Mouse (Mus musculus) T-cell, adult 2 months (primary cell): Measurements from ENCODE around the gene Col19a1.

Source experiments
- DNase-seq: peaks from one replicate; pipeline ENCODE4 v3.0.0; 2022; ENCODE audit warnings: low spot score

Col19a1 gene

DNA sequence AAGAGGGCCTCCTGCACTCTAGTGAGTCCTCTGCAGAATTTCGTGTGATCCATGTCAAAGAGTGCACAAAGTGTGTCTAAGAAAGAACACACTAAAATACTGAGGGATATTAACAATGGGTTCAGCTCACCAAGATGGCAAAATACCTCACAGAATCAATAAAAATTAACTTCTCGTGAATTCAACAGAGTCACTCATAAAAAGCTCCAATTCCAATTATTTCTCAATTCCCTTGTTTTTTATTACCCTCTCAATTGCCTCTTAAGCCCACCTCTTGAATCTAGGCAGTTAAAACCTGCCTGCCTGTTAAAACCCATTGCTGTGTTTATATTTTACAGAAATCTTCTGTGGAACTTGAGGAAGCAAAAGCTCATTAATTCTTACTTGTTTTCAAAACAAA is 277.1 kb downstream of the Col19a1 start:
- DNase-seq = no peak

DNA sequence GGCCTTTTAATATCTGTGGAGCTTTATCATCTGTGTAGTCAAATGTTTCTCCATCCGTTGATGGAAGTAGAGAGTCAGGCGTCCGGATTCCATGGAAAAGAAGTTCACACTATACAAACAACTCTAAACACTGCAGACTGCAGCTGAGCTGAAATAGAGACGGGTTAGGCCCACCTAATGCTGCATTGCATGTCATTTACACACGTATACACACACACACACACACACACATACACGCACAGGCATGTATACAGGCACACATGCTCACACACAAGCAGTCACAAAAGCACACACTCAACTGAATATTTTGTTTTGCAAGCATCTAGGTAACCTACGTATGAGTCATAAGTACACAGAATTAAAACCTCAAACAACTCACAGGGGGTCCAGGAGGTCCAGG is 284.2 kb downstream of the Col19a1 start:
- DNase-seq = no peak

DNA sequence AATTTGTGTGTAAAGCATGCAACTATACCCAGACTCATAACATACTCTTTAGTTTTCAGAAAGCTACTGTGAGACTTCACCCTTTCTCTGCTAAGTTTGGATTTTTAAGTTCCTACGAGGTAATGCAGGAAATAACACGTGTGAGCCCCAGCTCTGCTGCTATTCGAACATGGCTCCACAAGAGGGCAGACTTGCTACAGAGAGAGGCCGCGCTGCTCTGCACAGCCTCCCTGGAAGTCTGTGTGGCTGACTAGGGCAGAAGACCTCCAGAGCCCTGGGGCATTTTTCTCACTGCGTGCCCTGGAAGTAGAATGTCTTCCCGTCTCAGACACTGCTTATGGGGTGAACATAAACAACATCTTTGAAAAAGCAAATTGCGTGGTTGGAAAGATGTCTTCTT is 284.6 kb downstream of the Col19a1 start:
- DNase-seq = no peak

DNA sequence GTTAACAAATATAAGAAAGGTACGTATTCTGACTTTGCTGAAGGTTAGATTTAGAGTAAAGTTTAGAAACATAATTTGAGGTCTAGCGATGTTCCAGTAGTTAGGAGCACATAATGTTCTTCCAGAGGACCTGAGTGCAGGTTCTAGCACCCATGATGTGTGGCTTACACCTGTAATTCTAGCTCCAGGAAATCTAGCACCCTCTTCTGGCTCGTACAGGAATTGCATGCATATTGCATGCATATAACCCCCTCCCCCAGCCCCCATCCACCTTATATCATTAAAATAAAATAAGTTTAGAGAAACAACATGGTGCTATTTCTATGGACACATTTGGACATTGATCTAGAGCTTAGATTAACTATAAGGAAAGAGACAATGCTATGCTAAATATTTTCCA is 286.6 kb downstream of the Col19a1 start:
- no peak for DNase-seq

DNA sequence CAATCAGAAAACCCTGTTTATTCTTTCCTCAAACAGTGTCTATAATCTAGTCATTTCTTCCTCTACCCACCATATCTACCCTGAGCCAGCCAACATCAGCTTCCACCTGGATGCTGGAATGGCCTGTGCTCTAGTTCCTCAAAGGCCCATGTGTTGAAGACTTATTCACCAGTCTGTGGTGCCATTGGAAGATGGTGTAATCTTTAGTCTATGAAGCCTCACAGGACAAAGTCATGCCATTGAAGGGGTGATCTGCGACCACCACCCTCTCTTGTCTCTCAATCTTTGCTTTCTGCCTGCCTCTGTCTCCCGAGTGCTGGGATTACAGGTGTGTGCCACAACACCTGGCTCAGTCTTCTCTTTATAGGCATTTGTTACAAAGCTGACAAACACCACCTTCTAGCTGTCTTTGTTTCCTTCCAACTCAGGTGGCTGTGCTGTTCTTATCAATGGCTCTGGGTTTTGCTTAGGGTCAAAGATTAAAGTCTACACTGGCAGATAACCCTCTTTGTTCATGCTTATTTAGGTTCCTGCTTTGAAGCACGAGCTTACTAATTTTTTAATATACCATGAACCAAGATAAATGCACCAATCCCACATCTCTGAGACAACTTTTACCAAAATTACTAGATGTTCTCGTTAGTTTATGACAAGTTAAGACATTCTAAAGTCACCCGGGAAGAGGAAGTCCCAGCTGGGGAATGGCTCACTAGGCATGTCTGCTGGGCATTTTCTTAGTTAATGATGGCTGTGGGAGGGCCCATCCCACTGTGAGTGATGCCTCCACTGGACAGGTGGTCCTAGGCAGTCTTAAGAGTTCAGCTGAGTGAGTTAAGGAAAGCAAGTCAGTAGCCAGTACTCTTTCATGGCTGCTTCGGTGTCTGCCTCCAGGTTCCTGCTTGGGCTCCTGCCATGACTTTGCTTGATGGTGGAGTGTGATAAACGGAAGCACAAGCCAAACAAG is 292.0 kb downstream of the Col19a1 start:
- DNase-seq = no peak

DNA sequence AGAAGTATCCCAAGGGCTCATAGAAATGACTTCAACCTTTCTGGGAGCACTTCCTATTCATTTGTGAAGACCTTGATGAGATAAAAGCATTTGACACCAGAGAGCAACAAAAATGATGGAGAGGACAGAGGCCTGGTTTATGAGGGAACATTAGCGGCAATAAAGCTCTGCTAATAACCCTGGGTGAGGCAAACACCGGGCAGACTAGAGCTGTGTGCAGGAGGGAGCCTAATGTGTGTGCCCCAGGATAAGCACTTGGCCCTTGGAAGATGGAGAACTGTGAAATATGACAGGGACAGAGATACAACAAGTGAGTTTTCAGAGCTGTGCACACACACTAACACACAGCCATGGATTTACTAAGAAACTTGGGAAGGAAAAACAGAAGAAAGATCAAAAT is 294.8 kb downstream of the Col19a1 start:
- DNase-seq = no peak

DNA sequence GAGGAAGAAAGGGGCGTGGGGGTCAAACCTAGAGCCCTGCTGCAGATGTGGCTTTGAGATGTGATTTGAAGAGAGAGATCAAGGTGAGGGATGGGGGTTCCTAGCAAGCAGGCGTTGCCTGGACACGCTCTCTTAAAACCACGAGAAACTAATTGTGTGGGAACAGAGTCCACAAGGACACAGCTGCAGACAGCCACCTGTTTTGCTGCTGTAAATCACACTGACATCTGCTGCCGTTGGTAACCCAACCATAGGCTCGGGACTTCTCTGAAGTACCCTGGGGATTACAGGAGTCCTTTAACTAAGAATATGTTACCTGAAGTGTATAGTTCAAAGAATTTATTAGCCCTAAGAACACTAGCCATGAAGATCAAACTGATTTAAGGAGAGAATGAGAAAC is 300.9 kb downstream of the Col19a1 start:
- no peak for DNase-seq

DNA sequence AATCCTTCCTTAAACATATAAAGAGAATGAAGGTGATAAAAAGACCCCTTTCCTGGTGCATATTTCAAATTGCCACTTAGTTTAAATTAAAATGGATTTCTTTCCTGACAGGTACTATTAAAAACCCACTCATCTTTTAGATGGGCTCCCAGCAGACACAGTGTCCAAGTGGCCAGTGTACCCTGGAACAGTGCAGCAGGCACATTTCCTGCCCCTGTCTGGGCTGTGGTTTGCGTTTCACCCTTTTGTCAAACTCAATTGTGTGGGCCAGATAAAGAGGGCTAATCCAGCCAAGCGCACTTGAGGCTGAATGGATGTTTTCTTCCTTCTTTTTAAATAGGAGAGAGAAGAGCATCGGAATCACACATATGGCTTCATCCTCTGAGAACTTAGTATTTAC is 320.2 kb downstream of the Col19a1 start:
- DNase-seq = no peak

DNA sequence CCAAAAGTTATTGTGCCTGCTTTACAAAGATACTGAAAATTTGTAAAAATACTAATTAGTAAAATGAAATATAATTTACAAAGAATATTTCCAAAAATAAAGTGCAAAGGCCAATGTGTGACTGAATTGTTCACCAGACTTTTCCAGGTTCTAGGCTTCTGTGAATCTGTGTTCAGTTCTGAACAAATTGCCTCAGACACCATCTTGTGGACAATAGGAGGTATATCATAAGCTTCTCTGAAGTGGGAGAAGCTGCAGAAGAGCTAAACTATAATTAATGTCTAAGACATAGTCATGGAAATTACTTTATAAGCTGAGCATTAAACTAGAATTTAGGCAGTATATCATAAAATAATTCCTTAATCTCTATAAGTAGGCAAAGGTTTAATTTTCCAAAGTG is 326.1 kb downstream of the Col19a1 start:
- no peak for DNase-seq

DNA sequence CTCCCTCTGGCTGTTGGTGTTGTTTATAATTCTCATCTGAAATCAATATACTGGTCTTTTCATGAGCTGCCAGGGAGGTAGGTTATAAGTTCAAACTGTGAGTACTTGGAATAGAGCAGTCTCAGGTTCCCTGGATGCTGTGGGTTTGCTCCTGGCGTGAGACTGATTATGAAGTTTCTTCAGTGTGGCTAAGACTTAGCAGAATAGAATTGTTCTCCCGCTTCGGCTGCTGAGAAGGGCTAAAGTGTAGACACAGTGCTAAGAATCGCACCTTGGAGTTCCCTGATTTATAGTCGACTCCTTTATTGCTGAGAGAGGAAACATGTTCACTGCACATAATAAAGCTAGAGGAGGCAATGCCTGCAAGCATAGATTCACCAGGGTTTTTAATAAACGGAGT is 327.9 kb downstream of the Col19a1 start:
- no peak for DNase-seq

DNA sequence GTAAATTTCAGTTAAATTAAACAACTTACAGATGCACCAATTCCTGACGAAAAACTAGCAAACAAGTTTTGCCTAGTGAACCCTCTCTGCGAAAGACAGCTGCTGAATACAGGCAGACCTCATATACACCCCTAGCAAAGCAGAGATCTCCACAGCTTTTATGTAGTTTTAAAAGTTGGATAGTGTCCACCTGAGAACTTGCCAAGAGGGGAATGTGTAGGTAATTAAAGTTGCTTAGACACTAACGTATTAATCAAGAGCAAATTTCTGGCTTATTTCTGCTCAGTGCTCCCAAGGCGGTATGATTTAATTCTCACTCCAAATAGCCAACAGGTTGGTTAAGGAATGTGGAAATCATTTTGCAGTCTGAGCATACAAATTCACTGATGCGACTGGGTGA is 329.3 kb downstream of the Col19a1 start:
- no peak for DNase-seq

DNA sequence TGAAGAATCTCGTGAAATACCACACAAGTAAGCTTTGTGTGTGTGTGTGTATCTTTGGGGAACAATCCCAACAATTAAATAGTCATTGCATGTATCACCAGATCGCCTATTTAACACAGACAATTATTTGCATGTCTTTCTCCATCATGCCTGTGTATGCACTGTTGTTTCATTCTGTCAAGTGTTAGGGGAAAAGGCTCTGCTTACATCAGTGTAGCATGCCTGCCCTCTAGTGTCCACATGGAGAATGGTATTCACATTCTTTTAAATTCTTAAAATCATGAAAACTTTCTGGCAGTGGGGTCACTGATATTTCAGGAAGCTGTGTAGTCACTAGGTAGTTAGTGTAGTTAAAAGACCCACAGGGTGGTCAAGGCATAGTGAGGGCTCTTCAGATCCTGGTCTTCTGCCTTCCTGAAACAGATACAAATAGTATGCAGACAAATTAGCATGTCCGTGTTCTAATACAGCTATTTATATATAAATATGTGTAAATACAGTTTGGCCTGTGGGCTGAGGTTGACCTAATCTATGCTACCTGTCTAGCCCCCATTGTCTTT is 338.1 kb downstream of the Col19a1 start:
- DNase-seq = no peak

DNA sequence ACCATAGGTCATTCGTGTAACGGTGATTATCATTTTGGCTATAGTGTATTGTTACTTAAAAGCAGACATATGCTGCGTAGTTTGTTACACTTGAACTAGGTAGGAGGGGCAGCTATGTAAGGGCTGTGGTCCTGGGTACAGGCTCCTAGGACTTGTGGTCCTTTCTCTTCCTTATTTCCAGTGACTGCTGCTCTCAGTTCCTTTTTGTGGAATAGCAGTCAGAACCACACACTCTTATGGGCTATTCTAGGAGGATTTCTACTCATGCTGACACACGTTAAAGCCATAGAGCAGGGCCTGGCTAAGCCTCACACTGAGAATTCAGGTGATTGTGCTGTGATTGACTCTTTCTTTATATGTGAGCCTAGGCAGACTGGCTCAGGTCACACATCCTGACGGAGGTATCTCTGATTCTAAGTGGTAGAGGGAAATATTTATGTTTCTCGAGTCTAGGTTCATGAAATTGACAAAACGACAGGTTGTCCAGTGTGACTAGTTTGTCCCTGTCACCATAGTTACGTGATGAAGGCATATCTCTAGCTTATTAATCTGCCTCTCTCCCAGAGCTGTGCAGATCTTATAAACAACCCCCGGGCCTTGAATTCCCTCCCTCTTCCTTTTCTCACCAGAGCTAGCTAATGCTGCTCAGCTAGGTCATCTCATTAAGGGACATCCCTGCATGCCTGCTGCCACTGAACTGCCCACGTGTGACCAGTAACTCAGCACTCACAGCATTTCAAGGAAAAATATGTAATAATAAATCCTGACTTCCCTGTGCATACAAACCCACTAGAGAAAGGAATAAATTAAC is 338.8 kb downstream of the Col19a1 start:
- DNase-seq = no peak

DNA sequence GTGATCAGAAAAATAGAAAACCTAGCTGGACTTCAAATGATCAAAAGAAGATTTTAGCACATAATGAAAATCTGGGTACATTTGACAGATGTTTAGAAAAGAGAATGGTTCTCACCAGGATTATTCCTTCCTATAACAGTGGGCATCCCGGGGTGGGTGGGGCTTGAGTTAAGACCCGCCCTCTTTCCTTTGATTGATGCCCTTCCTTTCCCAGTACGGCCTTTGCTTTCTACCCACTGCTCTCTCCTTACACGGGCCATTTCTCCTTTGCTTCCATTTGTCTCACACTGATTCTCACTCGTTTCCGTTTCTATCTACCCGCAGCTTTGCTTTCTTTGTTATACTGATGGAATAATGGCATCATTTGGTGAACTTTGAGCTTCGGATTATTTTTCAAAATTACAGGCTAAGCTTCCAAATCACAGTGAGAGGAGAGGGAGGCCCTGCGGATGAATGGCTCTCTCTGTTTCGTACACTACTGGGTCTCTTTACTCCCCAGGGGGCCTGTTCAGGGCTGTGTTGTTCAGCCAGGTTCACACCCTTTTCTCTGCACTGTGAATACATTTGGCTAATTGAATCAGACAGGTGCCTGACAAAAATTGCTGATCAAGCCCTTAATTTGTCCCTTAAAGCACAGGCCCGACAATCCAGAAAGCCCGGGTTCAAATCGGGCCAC is 341.4 kb downstream of the Col19a1 start:
- no peak for DNase-seq

DNA sequence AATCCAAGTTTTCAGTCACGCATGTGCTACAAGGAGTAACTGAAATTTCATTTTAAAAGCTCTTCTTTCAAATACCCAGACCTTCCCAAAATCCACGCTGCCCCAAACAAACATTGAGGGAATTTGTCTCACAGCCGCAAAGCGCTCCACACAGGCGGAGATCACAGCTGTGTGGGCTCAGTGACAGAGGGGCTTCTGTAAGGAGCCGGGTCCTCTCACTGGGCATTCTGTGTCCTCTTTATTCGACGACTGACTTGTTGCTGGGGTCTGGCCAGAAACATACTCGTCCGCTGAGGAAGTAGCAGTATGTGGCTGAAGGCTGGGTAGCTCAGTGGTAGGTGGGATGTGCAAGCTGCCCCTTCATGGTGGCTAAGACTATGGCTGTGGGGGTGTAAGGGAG is 342.3 kb downstream of the Col19a1 start:
- DNase-seq = no peak

DNA sequence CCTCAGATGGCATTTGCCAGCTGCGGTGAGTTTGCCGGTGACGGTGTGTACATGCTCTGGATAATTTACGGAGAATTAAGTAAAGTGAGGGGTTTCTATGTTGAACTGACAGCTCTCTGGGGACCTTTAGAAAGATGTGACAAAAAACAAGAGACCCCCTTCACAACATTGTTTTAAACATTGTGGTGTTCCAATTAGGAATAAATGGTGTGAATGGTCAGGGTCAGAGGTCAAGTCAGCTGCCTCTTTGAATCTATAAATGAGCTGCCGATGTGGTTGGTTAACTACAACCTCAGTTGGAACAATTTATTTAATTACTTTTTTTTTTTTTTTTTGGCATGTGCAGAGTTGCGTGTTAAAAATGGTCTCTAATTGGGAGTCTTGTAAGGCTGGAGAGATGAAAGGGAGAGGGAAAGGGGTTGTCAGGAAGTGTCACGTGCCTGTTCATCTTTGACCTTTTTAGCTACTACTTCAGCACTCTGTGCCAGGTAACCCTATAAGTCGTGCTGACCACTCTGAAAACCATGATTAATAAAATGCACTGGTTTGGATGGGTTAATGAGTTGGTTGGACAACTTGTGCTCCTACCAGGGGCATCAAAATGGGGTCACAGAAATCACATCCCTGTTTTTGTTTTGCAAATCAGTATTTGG is 347.1 kb downstream of the Col19a1 start:
- DNase-seq = no peak

DNA sequence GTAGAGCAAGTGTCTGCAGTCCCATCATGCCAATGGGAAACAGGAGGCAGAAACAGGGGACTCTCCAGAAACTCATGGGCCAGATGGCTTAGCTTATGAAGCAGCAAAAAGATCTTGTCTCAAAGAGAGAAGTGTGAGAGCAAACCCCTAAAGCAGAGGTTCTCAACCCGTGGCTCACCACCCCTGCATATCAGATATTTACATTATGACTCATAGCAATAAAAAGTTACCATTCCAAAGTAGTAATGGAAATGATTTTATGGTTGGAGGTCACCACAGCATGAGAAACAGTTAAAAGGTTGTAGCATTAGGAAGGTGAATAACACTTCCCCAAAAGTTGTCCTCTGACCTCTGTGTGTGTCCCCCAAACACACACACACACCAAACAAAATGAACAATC is 350.9 kb downstream of the Col19a1 start:
- no peak for DNase-seq

DNA sequence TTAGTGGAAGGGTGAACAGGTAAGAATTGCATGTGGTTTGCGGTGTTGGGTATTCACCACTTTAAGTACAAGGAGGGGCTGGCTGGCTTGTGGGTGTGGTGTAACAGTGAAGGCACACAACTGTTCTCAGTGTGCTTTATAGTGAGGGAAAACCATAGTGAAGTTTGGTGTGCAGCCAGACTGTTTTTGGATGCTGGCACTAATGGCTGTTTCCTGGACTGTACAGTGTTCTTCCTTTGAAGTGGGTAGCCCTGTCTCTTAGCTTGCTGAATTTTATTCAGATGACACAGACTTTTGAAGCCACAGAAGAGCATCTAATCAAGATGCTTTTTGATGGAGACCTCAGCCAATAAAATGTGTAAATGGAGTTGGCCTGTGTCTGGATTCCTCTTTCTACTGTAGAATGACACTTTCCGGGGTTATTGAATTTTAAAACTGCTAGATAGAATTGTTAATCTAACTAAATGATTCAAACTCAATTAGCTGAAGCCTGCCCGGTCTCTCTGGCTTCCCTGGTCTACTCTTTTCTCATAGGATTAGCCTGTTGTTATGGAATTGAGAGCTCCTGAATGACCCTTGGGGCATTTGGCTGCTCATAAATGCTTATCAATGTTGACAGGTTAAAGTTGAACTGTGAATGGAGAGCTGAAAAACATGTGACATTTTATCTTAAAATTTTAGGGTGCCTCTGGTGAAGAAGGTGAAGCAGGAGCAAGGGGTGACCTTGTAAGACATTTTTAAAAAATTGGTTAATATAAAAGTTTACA is 355.6 kb downstream of the Col19a1 start:
- DNase-seq = no peak

DNA sequence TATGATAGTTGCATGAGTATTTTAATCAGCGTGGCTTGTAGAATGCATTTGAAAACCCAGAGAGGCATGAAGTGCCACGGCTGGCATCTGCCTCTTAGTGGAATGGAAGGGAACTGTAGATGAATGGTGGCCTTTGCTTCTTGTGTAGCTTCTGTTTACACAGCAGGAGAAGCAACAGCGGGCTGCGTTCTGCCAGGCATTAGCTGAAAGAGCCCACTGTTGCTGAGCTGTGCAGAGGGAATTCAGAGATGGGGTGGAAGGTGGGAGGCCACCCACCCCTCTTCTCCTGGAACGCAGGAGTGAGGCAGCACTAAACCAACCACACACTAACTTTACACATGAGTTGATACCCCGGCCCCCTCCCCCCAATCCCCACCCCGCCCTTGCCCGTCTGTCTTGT is 356.8 kb downstream of the Col19a1 start:
- no peak for DNase-seq

DNA sequence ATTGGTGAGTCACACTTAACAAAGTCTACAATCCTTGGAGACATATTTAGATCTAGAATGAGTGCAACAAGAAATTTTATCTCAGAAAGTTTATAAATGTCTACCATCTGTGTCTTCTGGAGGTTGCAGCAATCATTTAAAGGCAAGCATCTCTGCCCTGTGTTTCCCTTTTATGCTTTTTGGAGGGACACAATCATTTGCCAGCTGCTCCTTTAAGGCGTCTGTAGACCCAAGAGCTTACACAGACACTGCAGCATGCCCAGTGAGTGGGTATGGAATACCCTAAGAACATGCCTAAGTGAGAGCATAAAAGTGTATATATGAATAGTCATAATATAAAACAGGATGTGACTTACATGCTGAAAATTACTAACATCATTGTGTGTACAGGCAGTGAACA is 357.7 kb downstream of the Col19a1 start:
- no peak for DNase-seq
